Mouse (Mus musculus): ENCODE results near the gene Hnrnpc.

DNA sequence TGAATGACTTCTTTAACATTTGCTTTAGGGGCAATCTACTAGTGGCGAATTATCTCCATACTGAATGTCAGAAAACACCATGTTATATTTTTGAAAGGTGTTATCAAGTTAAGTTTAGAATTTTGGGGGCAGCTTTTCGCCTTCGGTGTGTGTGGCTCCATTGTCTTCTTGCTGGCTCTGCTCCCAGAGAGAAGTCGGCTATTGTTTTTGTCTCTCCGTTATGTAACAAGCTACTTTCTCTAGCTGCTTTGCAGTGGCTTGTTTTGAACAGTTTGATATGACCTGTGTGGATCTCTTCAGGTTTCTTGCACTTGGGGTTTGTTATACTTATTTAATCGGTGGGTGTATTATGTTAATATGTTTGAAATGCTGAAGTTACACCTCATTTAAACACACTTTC, 60.4 kb downstream of the Hnrnpc start:
- TF ChIP-seq CTCF (IDR thresholded peaks at IDR 0.05; ENCODE audit: borderline replicate concordance, insufficient read depth, low read depth, low read length) (no peak), POLR2A (IDR thresholded peaks at IDR 0.05; ENCODE audit: borderline replicate concordance, insufficient read depth, low read length) (no peak)
